Mouse (Mus musculus): Measurements from ENCODE around the gene Insc. TPM values are rescaled to one million over a fixed set of nuclear protein-coding genes. Genes with fewer than 3 reads are reported as not detected.

Gene Insc
- not detected in 2 replicates for polyA plus RNA-seq (2012)

GRCm38 (mm10) chr7:114743022-114743780 is at the start of gene Insc:
Gene Insc, plus strand, starts transcription at chr7:114743694.

GRCm38 (mm10) chr7:114718300-114718699 is 25.2 kb upstream of the Insc start, which contains the start of gene Calcb:
Gene Calcb, plus strand, starts transcription at chr7:114718643.

Other genes starting within 250 kb of the Insc start
- gene Cyp2r1, start 180.7 kb upstream of the Insc start, polyA plus RNA-seq (2012) = 1.8 and 2.6 TPM in 2 replicates
- gene Calca, start 107.3 kb upstream of the Insc start, polyA plus RNA-seq (2012) = 0.47 TPM in 1 of 2 replicates, not detected in the other
- gene Calcb, start 25.1 kb upstream of the Insc start, polyA plus RNA-seq (2012) = not detected in 2 replicates